Mouse (Mus musculus) hindbrain, embryonic 12.5 days (tissue): ENCODE measurements around the gene Cpne5. TPM values are rescaled to one million over a fixed set of nuclear protein-coding genes. Genes with fewer than 3 reads are reported as not detected.
A peak's percentile ranks its signal among the peaks of the same experiment; 100 is the strongest.

Experiments used
- ATAC-seq: fragments of 200-750 bp; cut with Nextera tagmentation; 2 replicates; pipeline ENCODE4 v1.8.0; 2017; ENCODE audit warnings: moderate TSS enrichment; ENCODE audit not compliant: low FRiP score
- H3K27ac ChIP-seq: fragments of 300-500 bp; sonication (generic); 2 replicates; pipeline ENCODE4 v1.5.1; 2016; ENCODE audit warnings: mild to moderate bottlenecking
- H3K27me3 ChIP-seq: fragments of 300-500 bp; sonication (generic); 2 replicates; pipeline ENCODE4 v1.6.1; 2016; ENCODE audit warnings: mild to moderate bottlenecking
- H3K36me3 ChIP-seq: fragments of 300-500 bp; sonication (generic); 2 replicates; pipeline ENCODE4 v1.6.1; 2016; ENCODE audit warnings: mild to moderate bottlenecking
- H3K4me1 ChIP-seq: fragments of 300-500 bp; sonication (generic); 2 replicates; pipeline ENCODE4 v1.6.1; 2016
- H3K4me2 ChIP-seq: fragments of 300-500 bp; sonication (generic); replicated peaks from 2 replicates; pipeline ENCODE4 v1.6.1; 2016; ENCODE audit warnings: mild to moderate bottlenecking
- H3K4me3 ChIP-seq: fragments of 300-500 bp; sonication (generic); 2 replicates; pipeline ENCODE4 v1.5.1; 2016; ENCODE audit warnings: mild to moderate bottlenecking
- H3K9ac ChIP-seq: fragments of 300-500 bp; sonication (generic); 2 replicates; pipeline ENCODE4 v1.6.1; 2016; ENCODE audit warnings: mild to moderate bottlenecking, moderate library complexity
- H3K9me3 ChIP-seq: fragments of 300-500 bp; sonication (generic); replicated peaks from 2 replicates; pipeline ENCODE4 v1.6.1; 2016; ENCODE audit warnings: mild to moderate bottlenecking
- WGBS: fragments of 180-500 bp; shearing (Covaris S2); methylation state at CpG from one replicate; pipeline ENCODE4 v1.1.7; 2016; 5-methylcytosine and 5-hydroxymethylcytosine counted together
- polyA plus RNA-seq: library from polyadenylated mRNA; unstranded; fragments of >200 nt; fragmentation: Nextera tagmentation; extraction: Ambion mirVana; gene quantifications from 2 replicates; pipeline ENCODE4 v1.2.1, GENCODE M21; 2016

Cpne5 gene
- polyA plus RNA-seq, 1 experiment from 2014 or later: 6.1 TPM

DNA sequence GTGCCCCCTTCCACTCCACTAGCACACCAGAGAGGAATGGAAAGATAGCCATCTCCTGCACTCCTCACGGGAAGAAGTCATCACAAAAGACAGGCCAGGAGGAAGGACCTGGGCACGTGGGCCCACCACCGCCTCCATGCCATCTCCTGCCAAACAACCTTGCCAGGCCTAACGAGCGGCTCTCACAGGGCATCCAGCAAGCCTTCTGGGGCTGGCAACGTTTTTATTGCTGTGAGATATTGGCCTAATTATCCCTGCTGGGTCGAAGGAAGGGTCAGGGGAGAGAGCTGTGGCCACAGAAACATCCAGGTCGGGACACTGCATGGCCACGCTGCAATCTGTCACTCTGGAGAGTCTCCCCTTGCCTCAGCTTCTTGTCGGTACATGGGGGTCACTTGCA lies 6.9 kb downstream of the Cpne5 start:
- Histone ChIP-seq H3K4me3 (no peak overlapping the region), H3K9ac (no peak overlapping the region), H3K9me3 (no peaks in the 10 kb centered on the region), H3K4me1 (0 out of 2 replicates have a peak, but pooled peaks cover 3% of the 10 kb centered on the region), H3K4me2 (no peak overlapping the region), H3K27ac (no peak overlapping the region), H3K27me3 (peaks cover 18% of the 10 kb centered on the region), H3K36me3 (no peaks in the 10 kb centered on the region)
- 79% methylated on average over 10 of the region's 10 CpGs for WGBS
- ATAC-seq: no peak

GRCm38 (mm10) chr17:29220631-29221030 lies 17.3 kb downstream of the Cpne5 start:
- H3K4me3 ChIP-seq: no peak overlapping the region
- no peaks in the 10 kb centered on the region for H3K27me3 ChIP-seq
- no peak overlapping the region for H3K27ac ChIP-seq
- H3K4me1 ChIP-seq: peaks cover 7% of the 10 kb centered on the region
- 70% methylated on average over 14 of the region's 14 CpGs for WGBS
- H3K9me3 ChIP-seq: no peaks in the 10 kb centered on the region
- no peak overlapping the region for H3K4me2 ChIP-seq
- no peak for ATAC-seq
- no peaks in the 10 kb centered on the region for H3K36me3 ChIP-seq
- H3K9ac ChIP-seq: no peak overlapping the region

GRCm38 (mm10) chr17:29218017-29218416 lies 19.9 kb downstream of the Cpne5 start:
- Histone ChIP-seq H3K27me3 (no peaks in the 10 kb centered on the region), H3K4me2 (no peak overlapping the region), H3K9me3 (no peaks in the 10 kb centered on the region), H3K9ac (no peak overlapping the region), H3K4me3 (no peak overlapping the region), H3K27ac (no peak overlapping the region), H3K4me1 (peaks cover 31% of the 10 kb centered on the region), H3K36me3 (no peaks in the 10 kb centered on the region)
- no peak for ATAC-seq
- WGBS: 61% methylated on average over 5 of the region's 5 CpGs

DNA sequence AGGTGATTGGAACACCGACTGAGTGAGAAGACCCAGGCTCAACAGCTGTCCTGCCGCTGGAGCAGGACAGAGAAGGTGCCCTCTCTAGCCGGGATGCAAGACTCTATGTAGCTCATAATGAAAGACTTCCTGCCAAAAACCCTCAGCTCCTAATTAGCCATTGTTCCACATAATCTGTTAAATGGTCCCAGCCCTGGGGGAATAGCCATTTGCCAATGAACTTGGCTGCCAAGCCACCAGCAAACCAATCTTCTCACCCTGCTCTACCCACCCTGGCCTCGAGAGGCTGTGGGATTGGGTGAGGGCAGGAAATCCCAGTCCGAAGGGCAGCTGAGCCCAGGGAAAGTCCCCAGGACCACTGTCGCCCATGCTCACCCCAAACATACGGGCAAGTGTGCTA lies 21.9 kb downstream of the Cpne5 start:
- 75% methylated on average over 7 of the region's 7 CpGs for WGBS
- Histone ChIP-seq H3K9me3 (no peaks in the 10 kb centered on the region), H3K4me3 (no peak overlapping the region), H3K27ac (no peak overlapping the region), H3K9ac (no peak overlapping the region), H3K4me2 (no peak overlapping the region), H3K4me1 (peaks cover 44% of the 10 kb centered on the region), H3K36me3 (no peaks in the 10 kb centered on the region), H3K27me3 (no peaks in the 10 kb centered on the region)
- no peak for ATAC-seq

DNA sequence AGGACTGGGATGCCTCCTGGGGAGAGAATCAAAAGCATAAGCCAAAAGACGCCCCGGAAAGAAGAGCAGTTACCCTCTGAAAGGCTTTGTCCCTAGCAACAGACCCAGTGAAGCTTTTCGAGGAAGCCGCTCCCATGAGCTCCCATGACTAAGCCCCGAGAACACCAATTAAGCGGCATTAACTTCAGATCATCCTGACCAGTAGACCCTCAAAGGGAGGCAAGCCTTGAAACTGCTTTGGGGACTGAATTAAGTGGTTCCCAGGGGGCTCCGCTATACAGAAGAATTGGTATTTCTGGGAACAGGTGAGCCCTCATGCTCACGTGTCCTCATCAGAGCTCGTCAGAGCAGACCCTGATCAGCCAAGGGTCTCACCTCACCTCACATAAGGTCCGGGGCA lies 23.3 kb downstream of the Cpne5 start:
- Histone ChIP-seq H3K4me3 (no peak overlapping the region), H3K9me3 (no peaks in the 10 kb centered on the region), H3K4me1 (peaks cover 43% of the 10 kb centered on the region), H3K27ac (peak overlapping the region; percentile 84), H3K36me3 (no peaks in the 10 kb centered on the region), H3K4me2 (peak overlapping the region; percentile 31), H3K27me3 (no peaks in the 10 kb centered on the region), H3K9ac (no peak overlapping the region)
- WGBS: 24% methylated on average over 10 of the region's 10 CpGs
- no peak for ATAC-seq

DNA sequence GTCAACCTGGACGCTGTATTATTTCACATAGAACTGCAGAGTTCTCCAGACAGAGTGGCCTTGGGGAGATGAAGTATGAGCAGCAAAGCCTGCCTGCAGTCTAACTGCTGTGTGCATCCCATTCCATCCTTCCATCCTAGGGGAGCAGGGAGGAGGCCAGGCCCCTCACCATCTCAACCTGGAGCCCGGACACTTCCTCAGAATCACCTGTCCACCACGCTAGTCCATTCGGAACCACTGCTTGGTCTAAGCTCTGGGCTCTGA lies 23.8 kb downstream of the Cpne5 start:
- Histone ChIP-seq H3K9ac (no peak overlapping the region), H3K4me3 (no peak overlapping the region), H3K27ac (peak overlapping the region; percentile 84), H3K27me3 (no peaks in the 10 kb centered on the region), H3K9me3 (no peaks in the 10 kb centered on the region), H3K4me2 (peak overlapping the region; percentile 31), H3K4me1 (peaks cover 43% of the 10 kb centered on the region), H3K36me3 (no peaks in the 10 kb centered on the region)
- ATAC-seq: no peak; the same call in 1 of the 2 replicates
- 60% methylated on average over 4 of the region's 4 CpGs for WGBS

- Histone ChIP-seq H3K4me2 (peak overlapping the region; percentile 43), H3K9ac (peak overlapping the region; percentile 28; the same call in 1 of the 2 replicates)
- 7% methylated on average over 12 of the region's 12 CpGs for WGBS
These were observed 24.4 kb downstream of the Cpne5 start for GRCm38 (mm10) chr17:29213381-29214192.

DNA sequence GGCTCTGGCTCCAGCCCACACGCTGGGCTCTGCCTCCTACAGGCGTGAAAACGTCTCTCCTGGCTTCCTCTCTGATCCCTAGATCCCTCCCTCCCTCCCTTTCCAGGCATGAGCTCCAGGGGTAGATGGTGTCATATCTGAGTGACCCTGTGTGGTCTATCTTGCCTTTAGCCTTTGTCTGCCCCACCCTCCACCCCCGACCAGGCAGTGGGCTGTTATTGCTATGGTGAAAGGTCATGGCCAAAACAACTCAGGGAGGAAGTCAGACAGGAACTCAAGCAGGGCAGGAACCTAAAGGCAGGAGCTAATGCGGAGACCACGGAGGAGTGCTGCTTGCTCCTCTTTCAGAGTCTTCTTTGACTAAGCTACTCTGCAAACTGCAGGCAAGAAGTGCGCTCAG lies 26.1 kb downstream of the Cpne5 start:
- no peak overlapping the region for H3K27ac ChIP-seq
- peaks cover 43% of the 10 kb centered on the region for H3K4me1 ChIP-seq
- H3K27me3 ChIP-seq: no peaks in the 10 kb centered on the region

More at GRCm38 (mm10) chr17:29213381-29214192, 24.4 kb downstream of the Cpne5 start:
- Histone ChIP-seq H3K9me3 (no peaks in the 10 kb centered on the region), H3K27ac (peak overlapping the region; percentile 84), H3K27me3 (no peaks in the 10 kb centered on the region), H3K4me1 (peaks cover 43% of the 10 kb centered on the region), H3K4me3 (no peak overlapping the region), H3K36me3 (no peaks in the 10 kb centered on the region)
- ATAC-seq: peak; percentile 77

DNA sequence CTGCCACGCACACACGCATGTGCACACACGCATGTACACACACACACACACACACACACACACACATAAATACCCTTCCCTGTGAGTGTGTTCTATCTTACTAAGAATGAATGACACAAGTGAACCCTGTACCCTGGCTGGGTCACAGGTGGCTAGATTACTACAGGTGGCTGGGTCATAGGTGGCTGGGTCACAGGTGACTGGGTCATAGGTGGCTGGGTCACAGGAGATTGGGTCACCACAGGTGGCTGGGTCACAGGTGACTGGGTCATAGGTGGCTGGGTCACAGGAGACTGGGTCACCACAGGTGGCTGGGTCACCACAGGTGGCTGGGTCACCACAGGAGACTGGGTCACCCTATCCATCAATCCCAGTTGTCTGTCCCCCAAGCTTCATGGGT lies 27.9 kb downstream of the Cpne5 start:
- WGBS: 96% methylated on average over 3 of the region's 3 CpGs
- H3K4me1 ChIP-seq: peaks cover 35% of the 10 kb centered on the region
- H3K9me3 ChIP-seq: no peaks in the 10 kb centered on the region
- ATAC-seq: no peak
- no peak overlapping the region for H3K9ac ChIP-seq
- H3K4me2 ChIP-seq: no peak overlapping the region
- H3K27ac ChIP-seq: no peak overlapping the region
- no peak overlapping the region for H3K4me3 ChIP-seq
- H3K27me3 ChIP-seq: no peaks in the 10 kb centered on the region
- no peaks in the 10 kb centered on the region for H3K36me3 ChIP-seq

More for the DNA sequence above, 26.1 kb downstream of the Cpne5 start:
- no peak overlapping the region for H3K4me3 ChIP-seq
- H3K9ac ChIP-seq: no peak overlapping the region
- no peaks in the 10 kb centered on the region for H3K36me3 ChIP-seq
- no peak overlapping the region for H3K4me2 ChIP-seq
- 54% methylated on average over 7 of the region's 7 CpGs for WGBS
- ATAC-seq: no peak
- H3K9me3 ChIP-seq: no peaks in the 10 kb centered on the region

DNA sequence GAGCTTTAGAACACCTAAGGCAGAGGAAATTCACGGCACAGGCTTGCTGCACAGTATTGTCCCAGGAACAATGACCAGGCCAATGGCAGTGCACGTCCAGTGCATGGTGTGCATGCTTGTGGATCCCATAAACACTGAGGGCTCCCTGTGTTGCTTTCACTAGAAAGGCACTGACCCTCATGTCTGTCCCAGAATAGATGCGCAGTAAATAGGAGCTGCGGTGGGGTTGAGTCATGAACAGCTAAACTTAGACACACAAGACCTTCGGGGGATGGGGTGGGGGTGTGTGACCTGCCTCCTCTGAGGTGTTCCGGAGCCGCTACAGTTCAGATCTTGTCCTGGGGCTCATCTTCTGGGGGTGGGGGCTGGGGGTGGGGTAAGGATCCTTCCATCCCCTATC lies 31.9 kb downstream of the Cpne5 start:
- no peak overlapping the region for H3K27ac ChIP-seq
- no peak overlapping the region for H3K4me3 ChIP-seq
- no peak overlapping the region for H3K4me2 ChIP-seq
- H3K9ac ChIP-seq: no peak overlapping the region
- no peaks in the 10 kb centered on the region for H3K27me3 ChIP-seq
- H3K36me3 ChIP-seq: no peaks in the 10 kb centered on the region
- 86% methylated on average over 7 of the region's 7 CpGs for WGBS
- ATAC-seq: no peak
- peaks cover 1% of the 10 kb centered on the region for H3K4me1 ChIP-seq
- no peaks in the 10 kb centered on the region for H3K9me3 ChIP-seq

- peaks cover 9% of the 10 kb centered on the region for H3K4me1 ChIP-seq
- 89% methylated on average over 6 of the region's 6 CpGs for WGBS
- no peak overlapping the region for H3K4me2 ChIP-seq
- no peak overlapping the region for H3K9ac ChIP-seq
- H3K27ac ChIP-seq: no peak overlapping the region
- H3K9me3 ChIP-seq: no peaks in the 10 kb centered on the region
- ATAC-seq: no peak
- no peaks in the 10 kb centered on the region for H3K27me3 ChIP-seq
- H3K36me3 ChIP-seq: no peaks in the 10 kb centered on the region
- H3K4me3 ChIP-seq: no peak overlapping the region
These were observed 35.4 kb downstream of the Cpne5 start for GRCm38 (mm10) chr17:29202604-29203003.

DNA sequence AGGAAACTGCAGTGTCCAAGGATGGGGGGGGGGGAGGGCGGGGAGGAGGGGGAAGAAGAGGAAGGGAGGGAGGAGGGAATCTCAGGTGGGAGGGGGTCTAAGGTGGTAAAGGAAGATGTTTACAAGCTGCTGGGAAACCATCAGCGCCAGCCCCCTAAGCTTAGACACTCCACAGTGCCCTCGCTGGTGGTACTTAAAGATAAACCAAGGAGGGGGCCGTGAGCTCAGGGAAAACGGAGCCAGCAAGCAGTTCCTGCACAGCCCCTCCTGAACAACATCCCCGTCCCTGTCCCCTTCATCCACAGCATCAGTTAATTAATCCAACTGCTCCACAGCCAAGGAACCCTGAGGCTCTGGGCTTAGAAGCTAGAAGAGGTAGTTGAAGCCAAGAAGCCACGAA lies 38.1 kb downstream of the Cpne5 start:
- H3K27ac ChIP-seq: peak overlapping the region; percentile 23; the same call in 1 of the 2 replicates
- H3K4me2 ChIP-seq: no peak overlapping the region

DNA sequence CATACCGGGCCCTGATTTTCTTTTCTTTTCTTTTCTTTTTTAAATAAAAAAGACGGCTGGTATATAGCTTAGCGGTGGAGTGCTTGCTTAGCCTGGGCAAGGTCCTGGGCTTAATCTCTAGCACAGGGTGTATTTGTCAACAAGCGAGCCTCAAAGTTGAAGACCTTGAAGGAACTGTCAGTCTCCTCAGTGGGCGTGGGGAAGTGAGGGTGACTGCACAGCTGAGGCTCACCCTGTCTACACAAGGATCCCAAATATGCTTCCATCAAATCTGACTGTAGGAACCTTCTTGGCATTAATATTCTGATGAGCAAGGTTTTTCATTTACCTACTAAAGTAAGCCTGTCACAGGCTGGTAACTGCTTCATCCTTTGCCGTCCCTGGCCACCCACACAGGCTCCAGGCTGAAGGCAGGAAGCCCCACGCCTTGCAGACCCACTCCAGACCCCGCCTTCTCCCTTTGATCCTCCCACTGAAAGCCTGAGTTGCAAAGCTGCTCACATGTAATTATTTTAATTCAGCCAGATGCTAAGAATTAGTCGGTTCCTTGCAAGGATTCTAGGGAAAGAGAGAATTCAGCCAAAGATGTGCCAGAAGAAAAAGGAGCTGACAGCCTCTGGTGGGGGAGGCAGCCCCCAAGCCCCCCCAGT lies 38.7 kb downstream of the Cpne5 start:
- WGBS: 29% methylated on average over 9 of the region's 9 CpGs
- Histone ChIP-seq H3K36me3 (no peaks in the 10 kb centered on the region), H3K27me3 (no peaks in the 10 kb centered on the region), H3K9ac (no peak overlapping the region), H3K27ac (peak overlapping the region; percentile 23; the same call in 1 of the 2 replicates), H3K4me3 (no peak overlapping the region), H3K4me2 (no peak overlapping the region), H3K4me1 (peaks cover 15% of the 10 kb centered on the region), H3K9me3 (no peaks in the 10 kb centered on the region)
- ATAC-seq: no peak

More for the DNA sequence above, 38.1 kb downstream of the Cpne5 start:
- no peak for ATAC-seq
- no peak overlapping the region for H3K4me3 ChIP-seq
- no peaks in the 10 kb centered on the region for H3K36me3 ChIP-seq
- H3K9ac ChIP-seq: no peak overlapping the region
- peaks cover 15% of the 10 kb centered on the region for H3K4me1 ChIP-seq
- H3K27me3 ChIP-seq: no peaks in the 10 kb centered on the region
- H3K9me3 ChIP-seq: no peaks in the 10 kb centered on the region
- 50% methylated on average over 6 of the region's 7 CpGs for WGBS
